Mouse (Mus musculus): Measurements from ENCODE around the gene Rgs2. TPM values are rescaled to one million over a fixed set of nuclear protein-coding genes. Genes with fewer than 3 reads are reported as not detected.

Gene Rgs2
- total RNA-seq (2014; rRNA removed) = 26.4 and 34.4 TPM in 2 replicates
- 83.3 and 85.2 TPM in 2 replicates for polyA plus RNA-seq (2015; fragmentation: Nextera tagmentation; extraction: Ambion mirVana)

- peak within 1 kb of the TSS; percentile 82 for H3K4me2 ChIP-seq (ENCODE audit: low read depth, low read length, poor library complexity, severe bottlenecking)
- peaks cover 4% of the 10 kb centered on the region; the same call in 1 of the 2 replicates for H3K4me1 ChIP-seq (ENCODE audit: insufficient read depth, low read length)
- H3K4me3 ChIP-seq (ENCODE audit: low read depth, low read length) = peak within 1 kb of the TSS; percentile 70
- peak within 1 kb of the TSS; percentile 94 for H3K27ac ChIP-seq (ENCODE audit: low read depth, low read length)
- peak; percentile 30 for TF ChIP-seq CTCF (IDR thresholded peaks at IDR 0.05)
- ATAC-seq (ENCODE audit: low FRiP score) = peak; percentile 100
- DNase-seq (ENCODE audit: low spot score) = peak; percentile 97
- peak within 1 kb of the TSS; percentile 78 for H3K9ac ChIP-seq (replicated peaks; ENCODE audit: low read length, poor library complexity, severe bottlenecking)
- H3K27me3 ChIP-seq (ENCODE audit: insufficient read depth, low read length) = no peaks in the 10 kb centered on the region
- no peaks in the 10 kb centered on the region for H3K9me3 ChIP-seq (ENCODE audit: low read length)
- WGBS = under 1% methylated on average over 57 of the region's 57 CpGs
- H3K36me3 ChIP-seq (ENCODE audit: insufficient read depth, low read length) = peaks cover 5% of the 10 kb centered on the region; the same call in 1 of the 2 replicates
Observed at GRCm38 (mm10) chr1:144003904-144004740, at the start of gene Rgs2. Gene Rgs2, minus strand, starts transcription at chr1:144004161.

GRCm38 (mm10) chr1:144053401-144053800 is 49.4 kb upstream of the Rgs2 start:
- no peak overlapping the region for H3K4me3 ChIP-seq (ENCODE audit: low read depth, low read length)
- TF ChIP-seq CTCF (IDR thresholded peaks at IDR 0.05) = no peak
- whole genome bisulfite sequencing = 85% methylated on average over 4 of the region's 4 CpGs
- no peak overlapping the region for H3K4me2 ChIP-seq (ENCODE audit: low read depth, low read length, poor library complexity, severe bottlenecking)
- H3K27me3 ChIP-seq (ENCODE audit: insufficient read depth, low read length) = no peaks in the 10 kb centered on the region
- H3K9me3 ChIP-seq (ENCODE audit: low read length) = no peaks in the 10 kb centered on the region
- no peaks in the 10 kb centered on the region for H3K36me3 ChIP-seq (ENCODE audit: insufficient read depth, low read length)
- no peaks in the 10 kb centered on the region for H3K4me1 ChIP-seq (ENCODE audit: insufficient read depth, low read length)
- no peak overlapping the region for H3K27ac ChIP-seq (ENCODE audit: low read depth, low read length)
- no peak overlapping the region for H3K9ac ChIP-seq (replicated peaks; ENCODE audit: low read length, poor library complexity, severe bottlenecking)
- ATAC-seq (ENCODE audit: low FRiP score) = no peak
- no peak for DNase-seq (ENCODE audit: low spot score)

GRCm38 (mm10) chr1:144041826-144042225 is 37.9 kb upstream of the Rgs2 start:
- Histone ChIP-seq H3K36me3 (ENCODE audit: insufficient read depth, low read length) (no peaks in the 10 kb centered on the region), H3K9ac (replicated peaks; ENCODE audit: low read length, poor library complexity, severe bottlenecking) (no peak overlapping the region), H3K27ac (ENCODE audit: low read depth, low read length) (no peak overlapping the region), H3K9me3 (ENCODE audit: low read length) (no peaks in the 10 kb centered on the region), H3K4me2 (ENCODE audit: low read depth, low read length, poor library complexity, severe bottlenecking) (no peak overlapping the region), H3K4me1 (ENCODE audit: insufficient read depth, low read length) (no peaks in the 10 kb centered on the region), H3K4me3 (ENCODE audit: low read depth, low read length) (no peak overlapping the region), H3K27me3 (ENCODE audit: insufficient read depth, low read length) (no peaks in the 10 kb centered on the region)
- 97% methylated on average over 2 of the region's 2 CpGs for WGBS
- TF ChIP-seq CTCF (IDR thresholded peaks at IDR 0.05) = no peak
- ATAC-seq (ENCODE audit: low FRiP score) (no peak), DNase-seq (ENCODE audit: low spot score) (no peak)

- ATAC-seq (ENCODE audit: low FRiP score) = no peak
- no peak for DNase-seq (ENCODE audit: low spot score)
- H3K36me3 ChIP-seq (ENCODE audit: insufficient read depth, low read length) = no peaks in the 10 kb centered on the region
- H3K9me3 ChIP-seq (ENCODE audit: low read length) = no peaks in the 10 kb centered on the region
- WGBS = 94% methylated on average over 1 of the region's 1 CpGs
- TF ChIP-seq CTCF (IDR thresholded peaks at IDR 0.05) = no peak
- H3K27ac ChIP-seq (ENCODE audit: low read depth, low read length) = no peak overlapping the region
- no peaks in the 10 kb centered on the region for H3K27me3 ChIP-seq (ENCODE audit: insufficient read depth, low read length)
- H3K4me1 ChIP-seq (ENCODE audit: insufficient read depth, low read length) = no peaks in the 10 kb centered on the region
- no peak overlapping the region for H3K9ac ChIP-seq (replicated peaks; ENCODE audit: low read length, poor library complexity, severe bottlenecking)
- H3K4me3 ChIP-seq (ENCODE audit: low read depth, low read length) = no peak overlapping the region
- H3K4me2 ChIP-seq (ENCODE audit: low read depth, low read length, poor library complexity, severe bottlenecking) = no peak overlapping the region
Observed at GRCm38 (mm10) chr1:144033498-144033897, 29.5 kb upstream of the Rgs2 start.

GRCm38 (mm10) chr1:144030499-144030898 is 26.5 kb upstream of the Rgs2 start:
- Histone ChIP-seq H3K4me2 (ENCODE audit: low read depth, low read length, poor library complexity, severe bottlenecking) (no peak overlapping the region), H3K4me1 (ENCODE audit: insufficient read depth, low read length) (no peaks in the 10 kb centered on the region), H3K27me3 (ENCODE audit: insufficient read depth, low read length) (no peaks in the 10 kb centered on the region), H3K36me3 (ENCODE audit: insufficient read depth, low read length) (no peaks in the 10 kb centered on the region), H3K9ac (replicated peaks; ENCODE audit: low read length, poor library complexity, severe bottlenecking) (no peak overlapping the region), H3K9me3 (ENCODE audit: low read length) (no peaks in the 10 kb centered on the region), H3K27ac (ENCODE audit: low read depth, low read length) (no peak overlapping the region), H3K4me3 (ENCODE audit: low read depth, low read length) (no peak overlapping the region)
- DNase-seq (ENCODE audit: low spot score) = peak; percentile 14
- ATAC-seq (ENCODE audit: low FRiP score) = no peak
- no peak for TF ChIP-seq CTCF (IDR thresholded peaks at IDR 0.05)
- 54% methylated on average over 6 of the region's 6 CpGs for WGBS

- Histone ChIP-seq H3K9me3 (ENCODE audit: low read length) (no peaks in the 10 kb centered on the region), H3K4me3 (ENCODE audit: low read depth, low read length) (no peak overlapping the region), H3K27me3 (ENCODE audit: insufficient read depth, low read length) (no peaks in the 10 kb centered on the region), H3K4me1 (ENCODE audit: insufficient read depth, low read length) (no peaks in the 10 kb centered on the region), H3K27ac (ENCODE audit: low read depth, low read length) (no peak overlapping the region), H3K9ac (replicated peaks; ENCODE audit: low read length, poor library complexity, severe bottlenecking) (no peak overlapping the region), H3K36me3 (ENCODE audit: insufficient read depth, low read length) (no peaks in the 10 kb centered on the region), H3K4me2 (ENCODE audit: low read depth, low read length, poor library complexity, severe bottlenecking) (no peak overlapping the region)
- no peak for ATAC-seq (ENCODE audit: low FRiP score)
- no peak for DNase-seq (ENCODE audit: low spot score)
- 91% methylated on average over 10 of the region's 10 CpGs for WGBS
- TF ChIP-seq CTCF (IDR thresholded peaks at IDR 0.05) = no peak
Observed at GRCm38 (mm10) chr1:144029679-144030078, 25.7 kb upstream of the Rgs2 start.
